Mouse (Mus musculus) liver, embryonic 14.5 days (tissue): Measurements from ENCODE around the gene Slc1a2.

ENCODE experiments used
- CTCF ChIP-seq: IDR thresholded peaks from 2 replicates; pipeline ENCODE4 v1.5.1; 2016; ENCODE audit warnings: antibody characterized with exemption, low read depth, control low read depth
- EP300 ChIP-seq: IDR thresholded peaks from 2 replicates; pipeline ENCODE4 v1.6.1; 2016; ENCODE audit warnings: antibody characterized with exemption, low read depth

- TF ChIP-seq CTCF (no peak), EP300 (no peak)
Observed at GRCm38 (mm10) chr2:102610485-102610884, 48.0 kb upstream of the Slc1a2 start.
